Mouse (Mus musculus): ENCODE data around the gene Taf3. TPM values are rescaled to one million over a fixed set of nuclear protein-coding genes. Genes with fewer than 3 reads are reported as not detected.

Taf3 gene
- polyA plus RNA-seq, 2 experiments from 2014 or later, result 16.5 to 17.0 TPM

DNA sequence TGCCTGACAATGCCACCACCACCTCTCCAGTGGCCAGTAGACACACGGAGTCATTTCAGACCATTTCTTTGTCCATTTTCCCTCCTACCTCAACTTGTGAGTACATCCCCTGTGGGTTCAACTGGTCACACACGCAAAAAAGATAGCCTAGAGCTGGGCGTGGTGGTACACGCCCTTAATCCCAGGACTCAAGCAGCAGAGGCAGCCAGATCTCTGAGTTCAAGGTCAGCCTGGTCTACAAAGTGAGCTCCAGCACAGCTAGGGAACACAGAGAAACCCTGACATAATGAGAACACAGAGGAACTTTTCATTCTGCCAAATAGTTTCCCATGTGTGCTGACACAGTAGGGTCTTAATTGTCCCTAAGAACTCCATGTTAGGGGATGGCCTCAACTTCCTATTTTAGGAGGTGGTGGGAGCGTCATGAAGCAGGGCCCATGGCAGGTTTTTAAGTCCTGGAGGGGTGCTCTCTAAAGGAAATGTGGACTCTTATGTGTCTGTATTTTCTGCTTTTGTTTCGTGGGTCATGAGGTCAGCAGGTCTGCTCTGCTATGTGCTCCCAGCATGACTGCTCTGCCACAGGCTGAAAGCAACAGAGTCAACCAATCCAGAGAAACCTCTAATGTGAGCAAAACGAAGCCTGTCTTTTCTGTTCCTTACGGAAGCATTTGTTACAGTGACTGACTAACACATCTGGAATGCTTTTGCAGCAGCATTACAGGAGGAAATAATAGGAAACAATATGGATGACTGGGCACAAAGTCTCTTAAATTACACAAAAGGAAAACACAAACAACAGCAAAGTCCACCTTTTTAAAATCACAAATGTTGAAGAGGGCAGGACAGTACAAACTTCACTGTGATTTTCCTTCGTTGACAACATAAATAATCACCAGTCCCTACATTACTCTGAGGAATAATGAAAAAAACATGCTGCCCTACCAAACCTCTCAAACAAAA, 92.5 kb downstream of the Taf3 start:
- ATAC-seq, result no peak

DNA sequence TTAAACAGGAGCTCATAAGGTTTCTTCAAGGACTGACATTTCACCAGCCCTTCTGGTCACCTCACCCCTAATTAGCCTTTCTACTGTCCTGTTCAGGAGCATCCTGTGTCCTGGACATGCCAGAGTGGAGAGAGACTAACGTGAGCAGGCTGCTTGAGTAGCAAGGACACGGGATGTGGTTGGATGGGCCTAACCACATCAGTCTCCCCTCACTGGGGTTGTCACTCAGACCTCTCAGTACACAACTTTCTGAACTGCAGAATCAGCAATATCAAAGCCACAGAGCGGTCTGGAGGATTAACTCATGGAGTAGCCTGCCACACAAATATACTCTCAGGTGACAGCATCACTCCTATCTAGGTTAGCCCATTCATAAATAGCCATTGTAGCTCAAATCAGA, 101.7 kb downstream of the Taf3 start:
- ATAC-seq, result peak; percentile 69

- ATAC-seq, result no peak
These were observed 102.8 kb downstream of the Taf3 start for GRCm38 (mm10) chr2:9945611-9946010.

- ATAC-seq, result no peak
These were observed 105.4 kb downstream of the Taf3 start for GRCm38 (mm10) chr2:9943011-9943410.

DNA sequence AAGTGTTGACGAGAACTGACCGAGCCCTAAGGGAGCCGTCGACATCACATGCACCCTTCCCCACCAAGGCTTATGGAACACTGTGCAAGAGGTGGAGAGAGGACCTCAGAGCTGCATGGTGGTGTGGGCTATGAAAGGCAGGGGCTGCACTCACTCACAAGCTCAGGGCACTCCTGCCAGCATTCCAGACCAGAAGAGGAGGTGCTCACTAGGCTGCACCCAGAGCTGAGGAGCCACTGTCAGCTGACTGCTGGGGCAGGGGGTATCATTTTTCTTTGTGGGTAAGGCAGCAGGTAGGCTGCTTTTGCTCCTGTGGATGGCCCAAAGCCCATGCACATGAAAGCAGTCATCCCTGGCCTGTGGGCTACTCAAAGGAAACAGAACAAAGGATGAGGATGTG, 109.1 kb downstream of the Taf3 start:
- no peak for ATAC-seq

- no peak for ATAC-seq
These were observed 112.4 kb downstream of the Taf3 start for GRCm38 (mm10) chr2:9935965-9936364.

DNA sequence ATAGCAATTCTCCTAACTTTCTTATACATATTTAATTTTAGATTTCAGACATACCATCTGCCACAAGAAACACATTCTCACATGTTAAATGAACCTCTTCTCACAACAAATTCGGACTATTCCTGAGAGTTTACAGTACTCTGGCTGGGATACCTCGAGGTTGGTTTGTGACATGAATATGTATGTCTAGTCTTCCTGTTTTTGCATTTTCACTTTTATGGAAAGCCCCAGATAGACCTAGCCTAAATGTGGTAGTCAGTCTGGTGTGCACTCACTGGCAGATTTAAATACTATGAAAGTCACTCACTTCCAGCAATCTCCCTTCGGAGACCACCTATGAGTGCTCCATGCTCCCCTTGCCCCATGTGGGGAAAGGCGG, 121.5 kb downstream of the Taf3 start:
- ATAC-seq, result peak; percentile 30

GRCm38 (mm10) chr2:9926194-9926904, 122.0 kb downstream of the Taf3 start:
- ATAC-seq, result peak; percentile 84

DNA sequence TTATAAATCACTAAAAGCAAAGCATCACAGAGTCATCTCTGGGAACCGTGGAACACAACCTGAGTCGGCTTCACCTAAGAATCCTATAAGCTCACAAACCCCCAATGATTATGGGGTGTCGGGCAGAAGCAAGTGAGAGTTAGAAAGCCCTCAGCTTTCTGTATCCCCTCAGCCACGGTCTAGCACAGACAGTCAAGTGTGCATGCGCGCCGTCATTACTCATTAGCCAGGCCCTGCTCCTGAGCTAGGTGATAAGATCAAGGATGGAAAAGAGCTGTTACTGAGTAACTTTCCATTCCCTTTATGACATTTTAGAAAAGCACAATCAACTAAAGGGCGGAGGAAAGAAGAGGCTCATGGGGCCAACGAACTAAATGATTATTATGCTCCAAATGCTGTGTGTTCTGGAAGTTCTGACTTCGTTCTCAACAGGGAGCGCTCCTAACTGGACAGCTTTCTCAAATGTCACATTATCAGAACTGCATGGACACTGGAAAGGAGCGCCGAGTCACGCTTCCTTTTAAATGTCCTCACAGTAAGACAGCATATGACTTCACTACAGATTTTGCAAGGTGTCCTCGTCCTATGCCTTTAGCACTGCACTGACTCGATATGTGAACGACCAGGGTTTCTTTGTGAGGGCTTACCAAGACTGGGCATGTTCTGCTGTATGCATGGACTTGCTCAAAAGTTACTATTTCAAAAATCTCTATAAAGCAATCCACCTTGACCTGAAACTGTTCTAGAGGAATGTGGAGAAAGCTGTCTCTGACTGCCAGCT, 129.5 kb downstream of the Taf3 start:
- no peak for ATAC-seq

- ATAC-seq, result no peak
These were observed 130.8 kb downstream of the Taf3 start for GRCm38 (mm10) chr2:9917602-9918001.

DNA sequence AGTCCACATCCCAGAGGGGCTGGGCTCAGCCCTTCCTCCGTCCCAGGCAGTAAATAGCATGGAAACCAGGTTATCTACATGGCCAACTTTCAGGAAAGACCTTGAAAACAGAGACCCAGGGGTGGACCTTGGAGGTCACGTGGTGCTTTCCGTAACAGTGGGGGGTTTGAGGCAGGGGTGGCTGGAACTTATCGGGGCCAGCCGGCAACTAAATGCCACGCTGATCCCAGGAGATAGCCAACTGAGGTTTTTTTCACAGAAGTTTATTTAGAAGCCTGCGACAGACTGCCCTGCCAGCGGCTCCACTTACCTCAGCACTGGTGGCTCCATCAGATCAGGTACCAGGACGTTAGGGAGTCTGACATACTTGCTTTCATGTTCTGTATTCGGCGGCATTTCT, 142.4 kb downstream of the Taf3 start:
- peak; percentile 14 for ATAC-seq

DNA sequence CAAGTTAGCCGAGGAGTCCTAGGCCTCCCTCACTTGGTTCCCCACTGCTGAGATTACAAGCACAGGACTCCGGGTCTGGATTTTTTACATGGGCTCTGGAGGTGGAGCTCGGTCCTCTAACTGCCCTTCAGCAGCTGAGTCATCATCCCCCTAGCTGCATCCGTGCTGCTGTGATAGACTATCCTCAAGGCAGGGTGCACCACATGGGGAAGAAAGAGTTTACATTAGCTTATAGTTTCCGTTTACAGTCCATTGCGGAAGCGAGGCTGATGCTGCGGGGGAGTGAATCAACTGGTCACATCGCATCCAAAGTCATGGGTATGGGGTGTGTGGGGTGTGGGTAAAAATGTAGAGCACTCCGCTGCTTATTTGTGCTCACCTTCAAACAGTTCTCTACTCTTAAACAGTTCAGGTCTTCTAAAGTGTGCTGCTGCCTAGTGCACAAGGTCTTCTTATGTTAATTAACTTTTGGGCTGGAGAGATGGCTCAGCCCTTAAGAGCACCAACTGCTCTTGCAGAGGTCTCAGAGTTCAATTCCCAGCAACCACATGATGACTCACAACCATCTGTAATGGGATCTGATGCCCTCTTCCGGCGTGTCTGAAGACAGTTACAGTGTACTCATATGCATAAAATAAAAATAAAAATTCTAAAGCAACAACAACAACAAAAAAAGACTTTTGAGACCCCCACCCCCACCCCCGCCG, 144.4 kb downstream of the Taf3 start:
- no peak for ATAC-seq

GRCm38 (mm10) chr2:9897846-9898245, 150.6 kb downstream of the Taf3 start:
- no peak for ATAC-seq

- no peak for ATAC-seq
These were observed 152.2 kb downstream of the Taf3 start for GRCm38 (mm10) chr2:9896097-9896770.

DNA sequence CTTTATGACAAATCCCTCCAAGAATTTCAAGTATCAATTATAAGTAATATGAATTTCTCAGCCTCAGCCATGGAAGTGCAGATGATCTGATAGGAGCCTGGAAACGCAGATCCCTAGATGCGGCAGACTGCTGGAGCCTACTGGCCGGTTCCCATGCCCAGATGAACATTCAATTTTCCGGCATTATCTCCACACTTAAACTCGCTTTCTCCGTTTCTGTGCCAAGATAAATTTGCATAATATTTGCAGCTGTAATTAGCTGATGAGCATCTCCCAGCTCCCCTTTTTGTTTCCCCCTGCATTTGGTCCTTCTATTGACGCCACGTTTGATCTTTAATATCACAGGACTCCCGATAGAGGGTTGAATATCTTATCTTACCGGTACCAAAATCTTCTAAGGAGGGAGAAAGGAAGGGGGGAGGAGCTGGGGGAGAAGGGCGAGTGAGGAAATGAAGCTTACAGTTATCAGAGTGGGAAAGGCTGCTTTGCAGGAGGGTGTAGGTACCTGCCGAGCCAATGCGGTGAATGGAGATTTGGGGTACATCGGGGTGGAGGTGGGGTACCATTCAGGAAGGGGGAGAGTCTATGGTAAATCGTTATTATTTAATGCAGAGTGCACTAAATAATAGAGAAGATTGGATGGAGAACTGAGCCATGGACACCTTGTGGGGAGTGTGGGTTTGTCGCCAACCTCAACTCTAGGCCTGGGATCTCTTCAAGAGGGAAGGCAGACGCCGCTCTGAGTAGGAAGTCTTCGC, 153.4 kb downstream of the Taf3 start:
- ATAC-seq, result no peak

DNA sequence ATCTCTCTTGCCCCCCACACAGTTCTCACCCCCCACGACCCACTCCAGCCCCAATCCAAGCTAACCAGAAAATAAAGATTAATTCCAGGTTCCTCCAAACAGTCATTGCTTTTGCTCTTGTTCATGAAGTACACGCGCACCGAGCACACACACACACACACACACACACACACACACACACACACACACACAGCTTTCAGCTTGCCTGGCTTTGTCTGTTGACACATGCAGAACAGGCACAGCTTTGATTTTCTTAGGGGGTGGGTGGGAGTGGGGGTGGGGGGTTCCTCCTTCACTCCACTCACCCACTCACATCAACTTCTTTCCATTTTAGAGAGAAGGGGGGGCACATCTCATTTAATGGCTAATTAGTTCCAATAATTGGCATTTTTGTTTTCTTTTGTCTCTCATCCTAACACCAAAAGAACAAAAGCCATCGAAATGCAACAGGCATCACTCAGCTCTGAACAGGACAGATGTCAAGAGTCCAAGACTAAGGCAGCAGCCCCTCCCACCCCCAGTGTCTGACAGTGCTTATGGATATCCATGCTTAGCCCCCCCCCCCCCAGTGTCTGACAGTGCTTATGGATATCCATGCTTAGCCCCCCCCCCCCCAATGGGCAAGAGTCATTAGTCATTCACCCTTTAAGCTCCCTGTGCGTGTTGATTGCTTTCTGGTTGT, 155.0 kb downstream of the Taf3 start:
- ATAC-seq, result no peak

DNA sequence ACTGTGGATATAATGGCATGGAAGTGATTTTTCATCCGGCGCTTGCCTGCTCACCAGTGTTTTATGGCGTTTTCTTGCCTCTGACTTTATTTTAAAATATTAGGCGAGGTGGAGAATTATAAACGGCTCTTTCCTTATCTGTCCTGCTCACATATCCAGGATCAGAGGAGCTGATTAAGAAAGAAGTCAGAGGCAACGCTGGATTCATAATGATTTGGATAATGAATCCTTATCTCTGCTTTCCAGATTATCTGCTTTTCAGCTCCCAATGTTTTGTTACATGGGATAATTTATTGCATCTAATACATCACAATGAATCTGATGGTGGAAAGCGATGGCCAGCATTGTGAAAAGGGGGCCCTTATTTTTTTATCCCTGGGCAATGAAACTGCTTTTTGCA, 155.9 kb downstream of the Taf3 start:
- ATAC-seq, result no peak

- no peak for ATAC-seq
These were observed 157.5 kb downstream of the Taf3 start for GRCm38 (mm10) chr2:9890906-9891305.

GRCm38 (mm10) chr2:9890251-9890650, 158.1 kb downstream of the Taf3 start:
- no peak for ATAC-seq

- no peak for ATAC-seq
These were observed 158.7 kb downstream of the Taf3 start, which contains the start of gene Gata3 for GRCm38 (mm10) chr2:9889651-9890183. TSS of gene Gata3 (minus strand) at chr2:9890034.
